Mouse (Mus musculus) lung, embryonic 14.5 days (tissue): ENCODE measurements at regions not wholly inside any gene's neighbourhood (a gene's known extent, or its start where the extent isn't known, plus 50 kb on each side); places are given as distances from the start of the nearest gene placed in this dataset.
A peak's percentile ranks its signal among the peaks of the same experiment; 100 is the strongest.

Experiments
- ATAC-seq: fragments of 200-750 bp; cut with Nextera tagmentation; 2 replicates; pipeline ENCODE4 v1.8.0; 2017; ENCODE audit warnings: mild to moderate bottlenecking, moderate TSS enrichment, moderate library complexity; ENCODE audit not compliant: insufficient read depth
- DNase-seq: peaks from one replicate; pipeline ENCODE4 v3.0.0-alpha.2; 2015
- H3K27ac ChIP-seq: fragments of 300-500 bp; sonication (generic); 2 replicates; pipeline ENCODE4 v1.5.1; 2014; ENCODE audit warnings: low read depth, mild to moderate bottlenecking, moderate library complexity
- H3K27me3 ChIP-seq: fragments of 300-500 bp; sonication (generic); 2 replicates; pipeline ENCODE4 v1.6.1; 2014; ENCODE audit warnings: low read length, control low read depth; ENCODE audit not compliant: insufficient read depth
- H3K36me3 ChIP-seq: fragments of 300-500 bp; sonication (generic); 2 replicates; pipeline ENCODE4 v1.6.1; 2014; ENCODE audit warnings: control low read depth; ENCODE audit not compliant: insufficient read depth
- H3K4me1 ChIP-seq: fragments of 300-500 bp; sonication (generic); 2 replicates; pipeline ENCODE4 v1.6.1; 2014; ENCODE audit warnings: antibody characterized with exemption, control low read depth; ENCODE audit not compliant: insufficient read depth
- H3K4me2 ChIP-seq: fragments of 300-500 bp; sonication (generic); 2 replicates; pipeline ENCODE4 v1.6.1; 2014; ENCODE audit warnings: mild to moderate bottlenecking
- H3K4me3 ChIP-seq: fragments of 300-500 bp; sonication (generic); 2 replicates; pipeline ENCODE4 v1.5.1; 2014; ENCODE audit warnings: low read depth, low read length
- H3K9ac ChIP-seq: fragments of 300-500 bp; sonication (generic); 2 replicates; pipeline ENCODE4 v1.6.1; 2014
- H3K9me3 ChIP-seq: fragments of 300-500 bp; sonication (generic); 2 replicates; pipeline ENCODE4 v1.6.1; 2016; ENCODE audit warnings: low read depth, low read length, control low read depth
- CTCF ChIP-seq: IDR thresholded peaks from 2 replicates; pipeline ENCODE4 v1.5.1; 2016; ENCODE audit warnings: antibody characterized with exemption, low read depth
- WGBS: fragments of 180-500 bp; shearing (Covaris S2); extraction: QIAGEN DNeasy Blood & Tissue Kit; methylation state at CpG from one replicate; pipeline ENCODE4 v1.1.7; 2014; 5-methylcytosine and 5-hydroxymethylcytosine counted together

DNA sequence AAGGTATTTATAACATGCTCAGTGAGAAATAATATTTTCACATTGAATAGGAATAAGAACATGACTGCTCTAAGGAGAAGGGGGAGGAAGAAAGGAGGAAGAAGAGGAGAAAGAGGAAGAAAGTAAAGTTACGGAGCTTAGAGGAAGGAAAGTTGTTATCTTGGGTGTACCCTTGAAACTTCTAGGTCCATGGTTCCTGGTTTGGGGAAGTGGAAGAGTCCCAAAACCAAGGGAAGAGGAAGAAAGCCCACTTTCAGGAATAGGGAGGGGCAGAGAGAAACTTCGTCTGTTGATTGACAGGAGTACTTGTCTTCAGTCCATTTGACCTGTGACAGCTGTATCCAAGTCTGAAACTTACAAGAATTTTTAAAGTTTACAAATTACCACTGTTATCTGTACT is 134.6 kb upstream of the Ednrb start:
- ATAC-seq (no peak), DNase-seq (no peak)
- H3K27me3 ChIP-seq, result no peaks in the 10 kb centered on the region
- H3K4me3 ChIP-seq, result no peak overlapping the region
- no peak overlapping the region for H3K9ac ChIP-seq
- no peaks in the 10 kb centered on the region for H3K36me3 ChIP-seq
- no peak overlapping the region for H3K4me2 ChIP-seq
- 70% methylated on average over 2 of the region's 2 CpGs for WGBS
- H3K4me1 ChIP-seq, result peaks cover 5% of the 10 kb centered on the region
- H3K27ac ChIP-seq, result no peak overlapping the region
- no peak for TF ChIP-seq CTCF
- no peaks in the 10 kb centered on the region for H3K9me3 ChIP-seq

- Histone ChIP-seq H3K36me3 (no peaks in the 10 kb centered on the region), H3K27me3 (no peaks in the 10 kb centered on the region), H3K27ac (no peak overlapping the region), H3K4me2 (no peak overlapping the region), H3K4me3 (no peak overlapping the region), H3K4me1 (peaks cover 5% of the 10 kb centered on the region), H3K9me3 (no peaks in the 10 kb centered on the region), H3K9ac (no peak overlapping the region)
- DNase-seq, result no peak
- ATAC-seq, result no peak
- TF ChIP-seq CTCF, result no peak
- WGBS, result 29% methylated on average over 2 of the region's 2 CpGs
These were observed 133.6 kb upstream of the Ednrb start for GRCm38 (mm10) chr14:103977769-103978168.

GRCm38 (mm10) chr14:103973955-103974354 is 129.8 kb upstream of the Ednrb start:
- WGBS, result 81% methylated on average over 4 of the region's 4 CpGs
- ATAC-seq, result no peak
- no peak overlapping the region for H3K27ac ChIP-seq

DNA sequence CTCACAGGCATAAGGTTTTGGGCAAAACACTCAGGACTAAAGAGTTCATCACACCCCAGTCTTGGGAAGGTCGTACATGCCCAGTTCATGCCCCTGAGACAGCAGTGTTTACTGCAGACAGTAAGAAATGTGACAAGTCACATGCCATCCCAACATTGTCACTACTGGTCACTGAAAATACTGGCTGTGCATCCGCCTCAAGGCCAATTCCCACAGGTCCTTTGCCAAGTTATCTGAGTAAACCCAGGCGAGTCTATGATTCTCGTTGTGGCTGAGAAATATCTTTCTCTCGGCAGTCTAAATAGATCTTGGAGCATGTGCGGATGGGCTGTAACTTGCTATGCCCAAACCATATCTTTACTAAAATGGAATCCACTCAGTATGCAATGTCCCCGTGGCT is 128.9 kb upstream of the Ednrb start:
- TF ChIP-seq CTCF, result no peak

More at GRCm38 (mm10) chr14:103973955-103974354, 129.8 kb upstream of the Ednrb start:
- H3K4me2 ChIP-seq, result no peak overlapping the region
- no peaks in the 10 kb centered on the region for H3K36me3 ChIP-seq
- no peak overlapping the region for H3K9ac ChIP-seq
- H3K27me3 ChIP-seq, result no peaks in the 10 kb centered on the region
- peaks cover 5% of the 10 kb centered on the region for H3K4me1 ChIP-seq
- H3K4me3 ChIP-seq, result no peak overlapping the region
- TF ChIP-seq CTCF, result no peak
- DNase-seq, result no peak
- H3K9me3 ChIP-seq, result no peaks in the 10 kb centered on the region

GRCm38 (mm10) chr14:103969305-103969704 is 125.1 kb upstream of the Ednrb start:
- Histone ChIP-seq H3K9ac (no peak overlapping the region), H3K27me3 (no peaks in the 10 kb centered on the region), H3K4me3 (no peak overlapping the region), H3K27ac (no peak overlapping the region), H3K4me1 (no peaks in the 10 kb centered on the region), H3K4me2 (no peak overlapping the region), H3K9me3 (no peaks in the 10 kb centered on the region), H3K36me3 (no peaks in the 10 kb centered on the region)
- DNase-seq (no peak), ATAC-seq (no peak)
- WGBS, result 60% methylated on average over 2 of the region's 2 CpGs
- TF ChIP-seq CTCF, result no peak

More for the DNA sequence above, 128.9 kb upstream of the Ednrb start:
- Histone ChIP-seq H3K4me1 (peaks cover 3% of the 10 kb centered on the region), H3K27ac (no peak overlapping the region), H3K9ac (no peak overlapping the region), H3K4me3 (no peak overlapping the region), H3K36me3 (no peaks in the 10 kb centered on the region), H3K27me3 (no peaks in the 10 kb centered on the region), H3K9me3 (no peaks in the 10 kb centered on the region), H3K4me2 (no peak overlapping the region)
- ATAC-seq (no peak; the same call in 1 of the 2 replicates), DNase-seq (peak; percentile 29)
- WGBS, result 66% methylated on average over 7 of the region's 7 CpGs

DNA sequence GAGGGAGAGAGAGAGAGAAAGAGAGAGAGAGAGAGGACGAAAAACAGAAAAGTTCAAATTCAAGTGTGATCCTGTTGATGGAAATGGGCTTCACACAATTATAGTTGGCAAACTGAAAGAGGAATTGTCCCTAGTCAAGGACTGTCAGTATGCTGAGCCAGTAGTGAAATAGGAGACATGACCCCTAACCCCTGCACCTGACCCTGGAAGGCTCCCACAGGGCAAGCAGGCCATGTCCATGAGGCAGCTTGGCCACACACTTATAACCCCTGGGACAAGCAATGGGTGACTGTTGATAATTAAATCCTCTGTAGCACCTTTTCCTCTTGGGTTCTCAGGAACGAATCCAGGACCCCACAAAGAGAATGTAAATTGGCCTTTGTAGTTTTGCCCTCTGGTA is 122.1 kb upstream of the Ednrb start:
- DNase-seq (no peak), ATAC-seq (no peak)
- H3K36me3 ChIP-seq, result no peaks in the 10 kb centered on the region
- no peaks in the 10 kb centered on the region for H3K4me1 ChIP-seq
- H3K4me3 ChIP-seq, result no peak overlapping the region
- H3K9ac ChIP-seq, result no peak overlapping the region
- H3K4me2 ChIP-seq, result no peak overlapping the region
- no peak overlapping the region for H3K27ac ChIP-seq
- TF ChIP-seq CTCF, result no peak
- no peaks in the 10 kb centered on the region for H3K27me3 ChIP-seq
- WGBS, result 51% methylated on average over 2 of the region's 2 CpGs
- H3K9me3 ChIP-seq, result no peaks in the 10 kb centered on the region

DNA sequence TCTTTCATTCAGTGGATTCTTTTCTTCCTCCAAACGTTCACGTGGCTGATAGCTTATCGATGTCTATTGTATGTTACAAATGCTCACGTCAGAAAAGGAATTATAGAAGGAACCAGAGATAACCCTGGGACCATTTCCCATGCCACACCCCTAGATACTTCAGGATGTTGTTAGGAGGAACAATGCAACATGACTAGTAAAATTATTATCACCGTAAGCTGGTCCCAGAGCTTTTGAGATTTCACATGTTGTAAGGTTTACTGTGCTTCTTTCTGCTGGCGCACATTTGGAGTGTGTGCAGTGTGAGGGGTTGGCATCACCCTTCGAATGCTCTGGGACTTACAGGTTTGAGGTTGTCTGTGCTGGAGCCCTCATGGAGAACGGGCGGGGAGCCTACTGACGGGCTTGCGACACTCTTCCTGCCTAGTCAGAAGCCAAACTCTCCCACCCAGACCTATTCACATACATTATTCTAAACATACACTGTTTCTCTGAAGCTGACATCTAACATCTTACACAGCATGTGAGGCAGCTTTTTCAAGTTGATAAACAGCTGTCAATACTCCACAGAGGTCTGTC is 118.2 kb upstream of the Ednrb start:
- no peak overlapping the region for H3K4me2 ChIP-seq
- 66% methylated on average over 11 of the region's 11 CpGs for WGBS
- no peak for TF ChIP-seq CTCF
- no peaks in the 10 kb centered on the region for H3K27me3 ChIP-seq
- no peaks in the 10 kb centered on the region for H3K36me3 ChIP-seq
- no peaks in the 10 kb centered on the region for H3K4me1 ChIP-seq
- H3K9ac ChIP-seq, result no peak overlapping the region
- H3K4me3 ChIP-seq, result no peak overlapping the region
- ATAC-seq (no peak), DNase-seq (peak; percentile 10)
- H3K27ac ChIP-seq, result no peak overlapping the region
- no peaks in the 10 kb centered on the region for H3K9me3 ChIP-seq

GRCm38 (mm10) chr14:103951899-103952298 is 107.7 kb upstream of the Ednrb start:
- Histone ChIP-seq H3K9me3 (no peaks in the 10 kb centered on the region), H3K27me3 (no peaks in the 10 kb centered on the region), H3K27ac (no peak overlapping the region), H3K36me3 (no peaks in the 10 kb centered on the region), H3K4me2 (no peak overlapping the region), H3K4me1 (no peaks in the 10 kb centered on the region), H3K9ac (no peak overlapping the region), H3K4me3 (no peak overlapping the region)
- TF ChIP-seq CTCF, result no peak
- ATAC-seq (no peak), DNase-seq (no peak)
- WGBS, result 82% methylated on average over 6 of the region's 6 CpGs
